9 mouse cellular contexts compared by ENCODE assay signal in genomic region chr11:88862355-88862754, GRCm38 (mm10). TPM values are rescaled to one million over a fixed set of nuclear protein-coding genes. Genes with fewer than 3 reads are reported as not detected.
DNase-seq lines count a peak whose midpoint lies in the region; ATAC-seq and TF ChIP-seq lines count a peak whose summit lies in the region.
"Had no signal": no experiment of that assay in that cellular context is flagged by ENCODE, and none has a peak within 500 bp of the region (broad histone marks: within the 10 kb centered on the region; RNA-seq: fewer than 3 reads in every experiment).

No protein-coding gene starts in this region.

- TF ChIP-seq POLR2A in bone marrow macrophage, adult 2 months (IDR thresholded peaks at IDR 0.05; ENCODE audit: borderline replicate concordance, low read depth, low read length), result no peak

- no peak for TF ChIP-seq CTCF in bone marrow macrophage, adult 2 months (IDR thresholded peaks at IDR 0.05; ENCODE audit: low read depth, low read length)

- no peaks in the 10 kb centered on the region for H3K9me3 ChIP-seq in heart, embryonic 14.5 days (ENCODE audit: control insufficient read depth, low read length)
- no peaks in the 10 kb centered on the region for H3K9me3 ChIP-seq in hindbrain, embryonic 16.5 days (ENCODE audit: control insufficient read depth, low read length)
- no peaks in the 10 kb centered on the region for H3K9me3 ChIP-seq in midbrain, embryonic 15.5 days

- H3K4me3 ChIP-seq in heart, embryonic 14.5 days (ENCODE audit: control insufficient read depth in 1 of 2, insufficient read depth in 1 of 2, low read depth in 1 of 2, low read length in 2 of 2), result peak overlapping the region; percentile 74 to 87; a peak in 3 of 4 replicates
- H3K4me3 ChIP-seq in bone marrow macrophage, adult 2 months (ENCODE audit: insufficient read depth, low read length), result peak overlapping the region; percentile 82
- H3K4me3 ChIP-seq in hindbrain, embryonic 16.5 days (ENCODE audit: low read length), result peak overlapping the region; percentile 63
- H3K4me3 ChIP-seq in midbrain, embryonic 15.5 days, result peak overlapping the region; percentile 69

- H3K4me2 ChIP-seq in heart, embryonic 14.5 days (ENCODE audit: low read length), result peak overlapping the region; percentile 94
- peak overlapping the region; percentile 88 for H3K4me2 ChIP-seq in hindbrain, embryonic 16.5 days (ENCODE audit: low read length)
- H3K4me2 ChIP-seq in midbrain, embryonic 15.5 days, result peak overlapping the region; percentile 99

- no peak for ATAC-seq in heart, embryonic 14.5 days (ENCODE audit: insufficient number of reproducible peaks, insufficient read depth, low FRiP score, low read depth)
- no peak for ATAC-seq in hindbrain, embryonic 16.5 days
- no peak for ATAC-seq in midbrain, embryonic 15.5 days (replicated peaks)

- WGBS in heart, embryonic 14.5 days, result 72% methylated on average over 2 of the region's 2 CpGs
- 84% methylated on average over 2 of the region's 2 CpGs for WGBS in hindbrain, embryonic 16.5 days
- 97% methylated on average over 2 of the region's 2 CpGs for WGBS in midbrain, embryonic 15.5 days

- peak overlapping the region; percentile 93 for H3K9ac ChIP-seq in heart, embryonic 14.5 days (ENCODE audit: low read length)
- H3K9ac ChIP-seq in hindbrain, embryonic 16.5 days (ENCODE audit: low read depth, low read length), result peak overlapping the region; percentile 85; the same call in 1 of the 2 replicates
- H3K9ac ChIP-seq in midbrain, embryonic 15.5 days, result no peak overlapping the region

- DNase-seq in heart, adult 8-10 months (ENCODE audit: low spot score), result no peak
- DNase-seq in ovary, postnatal 36 days (ENCODE audit: low spot score), result no peak
- DNase-seq in thymus, postnatal 10 days (ENCODE audit: low spot score in 2 of 2), result no peak
- no peak for DNase-seq in thymus, postnatal 25 days
- DNase-seq: cerebellum, adult 11-12 months had no signal

- no peaks in the 10 kb centered on the region for H3K27me3 ChIP-seq in heart, embryonic 14.5 days (ENCODE audit: control insufficient read depth, insufficient read depth, low read length)
- no peaks in the 10 kb centered on the region for H3K27me3 ChIP-seq in hindbrain, embryonic 16.5 days (replicated peaks; ENCODE audit: control insufficient read depth, insufficient read depth, low read length)
- H3K27me3 ChIP-seq in midbrain, embryonic 15.5 days (replicated peaks), result no peaks in the 10 kb centered on the region

- H3K27ac ChIP-seq in heart, embryonic 14.5 days (replicated peaks in 1 of 2; ENCODE audit: control insufficient read depth in 1 of 2, insufficient read depth in 1 of 2, low read depth in 2 of 2, low read length in 2 of 2), result 0 out of 4 replicates have a peak overlapping the region, but pooled peaks of 1 of the 2 experiments have one; percentile 90
- no peak overlapping the region for H3K27ac ChIP-seq in bone marrow macrophage, adult 2 months (ENCODE audit: insufficient read depth, low read depth, low read length)
- no peak overlapping the region for H3K27ac ChIP-seq in hindbrain, embryonic 16.5 days (ENCODE audit: low read depth, low read length)
- H3K27ac ChIP-seq in midbrain, embryonic 15.5 days, result no peak overlapping the region

- no peaks in the 10 kb centered on the region for H3K36me3 ChIP-seq in heart, embryonic 14.5 days (ENCODE audit: control insufficient read depth, insufficient read depth, low read length)
- H3K36me3 ChIP-seq in hindbrain, embryonic 16.5 days (ENCODE audit: control insufficient read depth, insufficient read depth, low read length), result no peaks in the 10 kb centered on the region
- no peaks in the 10 kb centered on the region for H3K36me3 ChIP-seq in midbrain, embryonic 15.5 days (replicated peaks)

- peaks cover 11 to 36% of the 10 kb centered on the region in 2 experiments for H3K4me1 ChIP-seq in heart, embryonic 14.5 days (ENCODE audit: control insufficient read depth in 2 of 2, insufficient read depth in 2 of 2, low read length in 2 of 2)
- peaks cover 19% of the 10 kb centered on the region for H3K4me1 ChIP-seq in bone marrow macrophage, adult 2 months (ENCODE audit: control insufficient read depth, insufficient read depth, low read length)
- peaks cover 12% of the 10 kb centered on the region for H3K4me1 ChIP-seq in hindbrain, embryonic 16.5 days (ENCODE audit: control insufficient read depth, insufficient read depth, low read depth, low read length)
- peaks cover 16% of the 10 kb centered on the region for H3K4me1 ChIP-seq in midbrain, embryonic 15.5 days

RNA-seq across cellular contexts. Expression of gene Akap1, which starts 2.0 kb away (rescaled TPM):
- polyA plus RNA-seq in heart, embryonic 14.5 days (2014; fragmentation: Nextera tagmentation; extraction: Ambion mirVana), result 40.5 and 42.0 TPM in 2 replicates
- 100 to 1,000 TPM; 113 to 148 (median 138) TPM for total RNA-seq in heart, adult 8-10 months (2022)
- 5.6 and 6.9 TPM in 2 replicates for polyA plus RNA-seq in bone marrow macrophage, adult 2 months (2012; ENCODE audit: insufficient read depth, insufficient read length, missing spikeins)
- polyA plus RNA-seq in hindbrain, embryonic 16.5 days (2015; fragmentation: Nextera tagmentation; extraction: Ambion mirVana), result 28.5 and 33.2 TPM in 2 replicates
- 34.9 and 35.4 TPM in 2 replicates for polyA plus RNA-seq in midbrain, embryonic 15.5 days (2015; fragmentation: Nextera tagmentation; extraction: Ambion mirVana)
